Mouse (Mus musculus) megakaryocyte, embryonic 14.5 days (primary cell): ENCODE results near the gene Arhgef6.

Experiments used
- FLI1 ChIP-seq: IDR thresholded peaks from 2 replicates; pipeline ENCODE4 v1.6.1; 2012; ENCODE audit warnings: low read length, inconsistent platforms, mixed read lengths
- GATA1 ChIP-seq: IDR thresholded peaks from 3 replicates; pipeline ENCODE4 v1.6.1; 2012; ENCODE audit warnings: mixed read lengths, low read length, inconsistent platforms, borderline replicate concordance

DNA sequence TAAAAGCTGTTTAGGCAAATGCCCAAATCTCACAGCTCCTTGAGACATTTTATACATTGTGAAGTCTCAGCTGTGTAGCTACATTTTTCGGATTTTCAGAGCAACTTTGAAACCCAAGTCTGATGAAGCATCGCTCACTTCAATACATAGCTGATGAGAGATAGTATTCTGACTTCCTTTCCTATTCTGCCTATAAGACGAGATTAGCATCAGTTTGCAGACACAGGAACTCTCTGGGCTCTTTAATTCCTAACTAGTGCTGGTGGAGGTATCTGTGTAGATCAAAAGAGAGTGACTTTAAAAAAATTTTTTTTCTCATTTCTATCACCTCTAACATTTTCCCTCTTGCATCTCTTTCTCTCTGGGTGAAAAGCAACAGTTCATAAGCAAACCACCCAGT lies 100.0 kb downstream of the Arhgef6 start:
- TF ChIP-seq FLI1 (no peak), GATA1 (no peak)
